Comparison of ENCODE assay signal across 14 mouse cellular contexts in genomic region chr6:87250701-87251100, GRCm38 (mm10).
"Had no signal": no experiment of that assay in that cellular context is flagged by ENCODE, and none has a peak within 500 bp of the region (broad histone marks: within the 10 kb centered on the region; RNA-seq: fewer than 3 reads in every experiment).

No protein-coding gene starts in this region.

- H3K27me3 ChIP-seq: limb, embryonic 15.5 days; liver, embryonic 13.5 days had no signal

- H3K9me3 ChIP-seq: limb, embryonic 15.5 days; liver, embryonic 13.5 days had no signal

- H3K4me2 ChIP-seq: limb, embryonic 15.5 days; liver, embryonic 13.5 days; midbrain, embryonic 11.5 days had no signal

- H3K27ac ChIP-seq: kidney, postnatal 0 days; layer of hippocampus, adult 2 months; liver, embryonic 13.5 days had no signal

- H3K4me3 ChIP-seq: layer of hippocampus, adult 2 months; limb, embryonic 15.5 days; liver, embryonic 13.5 days had no signal

- DNase-seq: kidney, postnatal 25 days; layer of hippocampus, adult 9-11 months; liver, embryonic 13.5 days; lung, adult 2 months; lung, postnatal 14 days; lung, postnatal 4 days; midbrain, embryonic 14.5 days; thymus, adult 18-20 months; thymus, postnatal 14 days; thymus, postnatal 4 days had no signal

- H3K36me3 ChIP-seq: liver, embryonic 13.5 days had no signal

- H3K9ac ChIP-seq: limb, embryonic 15.5 days; liver, embryonic 13.5 days had no signal
